Mouse (Mus musculus): ENCODE measurements around the gene Ppp3ca. TPM values are rescaled to one million over a fixed set of nuclear protein-coding genes. Genes with fewer than 3 reads are reported as not detected.

Ppp3ca gene
- total RNA-seq, 1 experiment from 2014 or later: 61.6 TPM

DNA sequence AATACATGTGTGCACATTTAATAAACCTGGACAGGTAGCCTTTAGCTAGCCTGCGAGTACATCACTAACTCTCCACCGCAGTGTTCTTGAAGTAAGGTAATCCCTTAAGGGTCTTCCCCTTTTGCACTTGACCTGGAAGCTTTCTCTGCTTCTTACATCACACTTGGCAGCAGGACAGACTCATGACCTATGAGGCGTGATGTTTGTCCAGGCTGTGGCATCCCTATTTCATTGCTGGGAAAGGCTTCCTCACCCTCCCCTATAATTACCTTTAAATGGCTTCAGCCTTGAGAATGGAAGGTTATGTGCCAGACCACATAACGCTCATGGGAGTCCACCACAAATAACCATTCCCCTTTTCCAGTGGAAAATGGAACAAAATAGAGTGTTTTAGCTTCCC lies 145.0 kb downstream of the Ppp3ca start:
- ATAC-seq (replicated peaks in 1 of 2; ENCODE audit: insufficient read depth in 1 of 2, low FRiP score in 2 of 2, low TSS enrichment in 1 of 2, low read depth in 1 of 2, poor library complexity in 2 of 2, severe bottlenecking in 2 of 2): no peak

DNA sequence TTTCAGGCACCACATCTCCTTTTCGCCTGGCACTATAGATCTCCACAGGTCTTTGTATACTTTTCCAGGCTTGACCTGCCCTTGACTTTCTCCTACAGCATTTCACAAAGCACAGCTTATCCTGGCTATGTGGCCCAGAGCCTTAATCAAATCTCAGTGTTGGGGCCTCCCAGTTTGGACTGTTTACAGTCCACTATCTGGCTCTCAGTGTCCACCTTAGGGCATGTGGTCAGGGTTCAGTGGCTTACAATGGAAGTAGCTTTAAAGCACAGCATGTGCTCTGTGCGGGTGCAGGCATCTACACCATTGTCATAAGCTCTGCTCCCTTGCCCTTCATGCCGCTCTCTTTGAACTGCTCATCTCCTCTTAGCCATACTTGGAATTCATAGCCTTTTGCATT lies 146.4 kb downstream of the Ppp3ca start:
- ATAC-seq (replicated peaks in 1 of 2; ENCODE audit: insufficient read depth in 1 of 2, low FRiP score in 2 of 2, low TSS enrichment in 1 of 2, low read depth in 1 of 2, poor library complexity in 2 of 2, severe bottlenecking in 2 of 2): no peak

DNA sequence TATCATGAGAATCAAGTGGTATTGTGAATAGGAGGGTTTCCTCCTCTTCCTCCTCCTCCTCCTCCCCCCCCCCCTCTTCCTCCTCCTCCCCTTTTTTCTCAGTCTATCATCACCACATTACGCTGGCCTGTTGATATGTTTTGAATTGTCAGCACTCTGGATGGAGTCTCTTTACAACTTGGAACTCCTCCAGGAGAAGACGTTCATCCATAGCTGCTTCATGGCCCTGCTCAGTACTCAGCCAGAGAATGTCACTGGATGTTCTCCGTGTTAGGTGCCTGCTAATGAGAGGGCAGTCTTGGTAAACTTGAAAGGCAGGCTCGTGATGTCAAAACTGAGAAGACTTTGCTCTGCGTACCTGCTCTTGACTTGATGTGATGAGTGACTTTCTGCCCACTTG lies 149.1 kb downstream of the Ppp3ca start:
- ATAC-seq (replicated peaks in 1 of 2; ENCODE audit: insufficient read depth in 1 of 2, low FRiP score in 2 of 2, low TSS enrichment in 1 of 2, low read depth in 1 of 2, poor library complexity in 2 of 2, severe bottlenecking in 2 of 2): no peak

- ATAC-seq (replicated peaks in 1 of 2; ENCODE audit: insufficient read depth in 1 of 2, low FRiP score in 2 of 2, low TSS enrichment in 1 of 2, low read depth in 1 of 2, poor library complexity in 2 of 2, severe bottlenecking in 2 of 2): no peak
These were observed 151.1 kb downstream of the Ppp3ca start for GRCm38 (mm10) chr3:136821039-136821438.

DNA sequence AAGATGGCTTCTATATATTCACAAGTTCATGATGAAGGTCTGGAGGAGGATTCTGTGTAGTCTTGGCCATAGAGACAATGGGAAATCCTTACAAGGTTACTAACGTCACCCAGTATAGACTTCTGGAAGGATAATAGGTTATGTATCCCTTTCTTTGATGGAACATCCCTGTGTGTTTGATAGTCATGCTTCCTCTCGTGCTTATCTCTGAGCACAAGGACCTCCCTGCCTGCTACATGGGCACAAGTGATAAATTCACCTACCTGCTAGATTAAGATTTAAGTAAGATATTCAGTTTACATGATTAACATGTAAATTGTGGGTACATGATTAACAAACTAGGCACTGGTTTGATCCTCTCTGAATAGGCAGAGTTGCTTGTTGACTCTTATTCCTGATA lies 152.1 kb downstream of the Ppp3ca start:
- no peak for ATAC-seq (replicated peaks in 1 of 2; ENCODE audit: insufficient read depth in 1 of 2, low FRiP score in 2 of 2, low TSS enrichment in 1 of 2, low read depth in 1 of 2, poor library complexity in 2 of 2, severe bottlenecking in 2 of 2)

GRCm38 (mm10) chr3:136822431-136822830 lies 152.5 kb downstream of the Ppp3ca start:
- ATAC-seq (replicated peaks in 1 of 2; ENCODE audit: insufficient read depth in 1 of 2, low FRiP score in 2 of 2, low TSS enrichment in 1 of 2, low read depth in 1 of 2, poor library complexity in 2 of 2, severe bottlenecking in 2 of 2): no peak

DNA sequence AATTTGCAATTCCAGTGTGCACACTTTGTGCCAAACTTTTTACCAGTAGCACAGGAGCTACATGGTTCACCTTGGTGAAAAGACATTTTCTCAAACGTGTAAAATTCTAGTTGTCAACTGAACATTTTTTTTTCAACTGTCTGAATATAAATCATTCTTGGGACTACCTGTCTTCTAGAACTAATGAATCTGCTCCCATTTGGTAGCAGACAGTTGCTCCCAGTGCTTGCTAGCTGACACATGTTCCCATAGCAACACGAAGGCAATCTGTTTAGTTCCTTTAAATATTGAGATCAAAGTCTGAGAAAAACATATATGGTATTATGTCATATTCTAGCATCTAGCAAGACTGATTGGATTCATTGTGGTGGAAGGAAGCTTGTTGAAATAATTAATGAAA lies 158.5 kb downstream of the Ppp3ca start:
- ATAC-seq (replicated peaks in 1 of 2; ENCODE audit: insufficient read depth in 1 of 2, low FRiP score in 2 of 2, low TSS enrichment in 1 of 2, low read depth in 1 of 2, poor library complexity in 2 of 2, severe bottlenecking in 2 of 2): no peak

GRCm38 (mm10) chr3:136829109-136829508 lies 159.2 kb downstream of the Ppp3ca start:
- ATAC-seq (replicated peaks in 1 of 2; ENCODE audit: insufficient read depth in 1 of 2, low FRiP score in 2 of 2, low TSS enrichment in 1 of 2, low read depth in 1 of 2, poor library complexity in 2 of 2, severe bottlenecking in 2 of 2): no peak

- no peak for ATAC-seq (replicated peaks in 1 of 2; ENCODE audit: insufficient read depth in 1 of 2, low FRiP score in 2 of 2, low TSS enrichment in 1 of 2, low read depth in 1 of 2, poor library complexity in 2 of 2, severe bottlenecking in 2 of 2)
These were observed 160.8 kb downstream of the Ppp3ca start for GRCm38 (mm10) chr3:136830687-136831220.

GRCm38 (mm10) chr3:136833003-136833745 lies 163.2 kb downstream of the Ppp3ca start:
- no peak for ATAC-seq (replicated peaks in 1 of 2; ENCODE audit: insufficient read depth in 1 of 2, low FRiP score in 2 of 2, low TSS enrichment in 1 of 2, low read depth in 1 of 2, poor library complexity in 2 of 2, severe bottlenecking in 2 of 2)

- ATAC-seq (replicated peaks in 1 of 2; ENCODE audit: insufficient read depth in 1 of 2, low FRiP score in 2 of 2, low TSS enrichment in 1 of 2, low read depth in 1 of 2, poor library complexity in 2 of 2, severe bottlenecking in 2 of 2): no peak
These were observed 164.0 kb downstream of the Ppp3ca start for GRCm38 (mm10) chr3:136833893-136834292.

DNA sequence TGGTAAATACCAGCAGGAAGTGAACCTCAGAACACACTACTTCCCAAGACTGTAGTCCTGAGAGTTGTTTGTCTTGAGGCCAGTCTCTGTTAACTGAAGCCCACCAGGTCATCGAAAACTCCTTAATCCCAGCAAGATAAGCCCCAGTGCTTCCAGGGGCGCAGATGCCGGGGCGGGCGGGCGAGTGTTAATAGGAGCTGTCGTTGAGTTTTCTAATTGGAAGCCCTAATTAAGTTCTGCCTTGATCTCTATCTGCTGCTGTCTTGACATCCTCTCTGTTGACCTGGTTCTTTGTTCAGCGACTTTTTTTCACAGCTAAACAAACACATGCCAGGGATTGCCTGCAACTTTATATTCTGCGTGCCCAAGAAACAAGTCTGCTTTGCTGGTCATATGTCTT lies 165.9 kb downstream of the Ppp3ca start:
- ATAC-seq (replicated peaks in 1 of 2; ENCODE audit: insufficient read depth in 1 of 2, low FRiP score in 2 of 2, low TSS enrichment in 1 of 2, low read depth in 1 of 2, poor library complexity in 2 of 2, severe bottlenecking in 2 of 2): no peak

DNA sequence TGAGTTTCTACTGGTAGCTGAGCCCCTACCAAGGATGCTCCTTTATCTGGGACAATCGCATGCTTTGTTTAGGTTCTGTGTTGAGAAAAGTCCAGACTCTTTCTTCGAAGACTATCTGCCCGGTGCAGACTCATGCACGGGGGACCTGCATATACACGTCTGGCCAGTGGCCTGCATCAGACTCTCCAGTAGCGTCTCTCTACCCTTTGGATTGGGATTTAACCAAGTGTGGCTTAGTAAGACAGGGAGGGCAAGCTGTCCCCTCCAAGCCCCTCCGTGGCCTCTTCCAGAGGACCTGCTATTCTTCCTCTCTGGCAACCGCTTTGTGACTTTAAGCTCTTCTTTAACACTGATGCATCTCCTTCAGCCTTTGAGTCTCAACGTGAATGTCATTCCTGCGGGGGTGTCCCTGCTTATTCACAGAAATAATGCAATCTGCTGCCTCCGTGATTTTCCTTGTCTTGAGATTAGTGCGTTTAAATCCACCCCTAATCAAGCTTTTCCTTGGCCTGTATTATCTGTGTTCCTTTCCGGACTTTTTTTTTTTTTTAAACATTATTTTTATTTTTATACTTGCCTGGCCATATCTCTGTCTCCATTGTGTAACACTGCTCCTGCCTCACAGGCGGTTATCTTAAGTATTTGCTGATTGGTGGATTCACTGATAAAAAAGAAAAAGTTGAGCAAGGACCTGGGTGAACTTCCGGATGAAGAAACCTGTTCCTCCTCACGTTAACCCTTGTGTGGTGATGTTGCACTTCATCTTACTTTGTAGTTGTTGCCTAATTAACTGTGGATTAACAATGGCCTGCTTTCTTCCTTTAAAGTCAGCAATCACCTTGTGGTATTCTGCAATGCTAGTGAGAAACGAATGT lies 166.6 kb downstream of the Ppp3ca start:
- ATAC-seq (replicated peaks in 1 of 2; ENCODE audit: insufficient read depth in 1 of 2, low FRiP score in 2 of 2, low TSS enrichment in 1 of 2, low read depth in 1 of 2, poor library complexity in 2 of 2, severe bottlenecking in 2 of 2): peak; percentile 63 to 79; a peak in 3 of 4 replicates

DNA sequence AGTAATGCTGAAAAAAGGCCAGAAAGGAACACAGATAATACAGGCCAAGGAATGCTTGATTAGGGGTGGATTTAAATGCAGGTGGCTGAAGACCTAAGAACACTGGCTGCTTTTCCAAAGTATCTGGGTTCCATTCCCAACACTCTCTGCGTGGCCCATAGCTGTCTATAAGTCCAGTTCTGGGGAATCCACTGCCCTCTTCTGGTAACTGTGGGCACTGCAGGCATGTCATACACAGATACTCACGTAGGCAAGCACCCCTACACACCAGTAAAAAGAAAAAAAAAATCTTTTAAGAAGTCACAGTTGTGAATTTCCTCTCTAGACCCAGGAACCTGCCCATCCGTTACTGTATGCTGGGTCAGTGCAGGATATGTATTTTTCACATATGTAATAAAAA lies 167.7 kb downstream of the Ppp3ca start:
- ATAC-seq (replicated peaks in 1 of 2; ENCODE audit: insufficient read depth in 1 of 2, low FRiP score in 2 of 2, low TSS enrichment in 1 of 2, low read depth in 1 of 2, poor library complexity in 2 of 2, severe bottlenecking in 2 of 2): peak; percentile 51 to 61; a peak in 2 of 4 replicates

DNA sequence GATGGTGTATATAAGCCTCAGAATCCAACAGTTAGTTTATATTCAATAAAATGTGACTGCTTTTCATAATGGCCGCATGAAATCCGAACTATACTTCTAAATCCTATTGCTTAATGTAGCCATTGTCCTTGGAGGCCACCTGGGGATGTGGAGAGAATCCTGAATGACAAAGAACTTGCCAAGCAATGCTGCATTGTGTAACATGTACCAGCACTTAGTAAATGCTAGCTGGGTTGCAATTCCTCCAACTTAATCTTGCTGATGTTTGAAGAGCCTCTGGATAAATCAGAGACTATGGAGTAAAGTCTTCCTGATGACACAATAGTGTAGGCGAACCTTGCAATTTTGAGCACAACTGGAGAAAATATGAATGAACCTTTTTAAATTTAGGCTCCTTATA lies 171.4 kb downstream of the Ppp3ca start:
- ATAC-seq (replicated peaks in 1 of 2; ENCODE audit: insufficient read depth in 1 of 2, low FRiP score in 2 of 2, low TSS enrichment in 1 of 2, low read depth in 1 of 2, poor library complexity in 2 of 2, severe bottlenecking in 2 of 2): no peak

DNA sequence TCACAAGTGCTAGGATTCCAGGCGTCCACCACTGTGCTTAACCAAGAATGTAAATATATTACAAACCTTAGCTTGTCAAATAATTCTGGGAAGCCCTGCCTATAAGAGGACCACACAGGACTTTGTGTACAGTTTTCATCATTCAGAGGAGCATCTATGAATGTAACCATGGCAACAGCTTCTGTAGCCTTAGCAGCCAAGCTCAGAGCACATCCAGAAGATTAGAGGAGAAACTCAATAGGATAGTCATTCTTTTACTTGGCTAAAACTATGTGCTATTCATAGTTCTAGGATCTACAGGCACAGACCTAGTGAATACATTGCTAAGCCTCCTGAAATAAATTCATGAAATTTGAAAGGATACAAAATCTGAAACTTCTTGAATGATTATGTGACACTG lies 172.5 kb downstream of the Ppp3ca start:
- no peak for ATAC-seq (replicated peaks in 1 of 2; ENCODE audit: insufficient read depth in 1 of 2, low FRiP score in 2 of 2, low TSS enrichment in 1 of 2, low read depth in 1 of 2, poor library complexity in 2 of 2, severe bottlenecking in 2 of 2)

DNA sequence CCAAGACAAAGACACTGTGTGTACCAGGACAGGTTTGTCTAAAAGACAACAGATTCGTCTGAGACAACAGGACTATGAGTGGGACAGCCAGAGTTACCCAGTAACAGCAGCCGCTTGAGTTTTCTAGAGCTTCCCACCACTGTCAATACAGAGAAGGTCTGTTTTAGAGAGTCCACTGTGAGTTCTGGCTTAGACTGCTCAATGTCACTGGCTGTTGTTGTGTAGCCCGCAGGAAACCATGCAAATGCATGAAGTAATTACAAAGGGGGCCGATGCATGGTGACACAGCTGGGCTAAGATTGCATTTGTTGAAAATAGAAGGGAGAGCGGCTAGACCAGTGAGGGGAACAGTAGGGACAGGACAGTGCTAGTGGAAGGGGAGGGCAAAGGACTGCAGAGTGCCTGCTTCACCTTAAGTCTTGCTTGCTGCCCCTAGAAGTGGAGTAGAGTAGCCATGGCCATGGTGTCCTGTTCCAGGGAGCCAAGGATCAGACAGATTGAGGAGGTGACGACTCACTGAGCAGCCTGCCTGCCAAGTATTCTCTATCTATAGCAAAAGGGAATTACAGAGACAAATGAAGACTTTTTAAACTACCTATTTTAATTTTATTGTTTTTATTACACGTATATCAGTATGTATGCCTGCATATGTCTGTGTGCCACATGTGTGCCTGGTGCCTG lies 174.0 kb downstream of the Ppp3ca start:
- ATAC-seq (replicated peaks in 1 of 2; ENCODE audit: insufficient read depth in 1 of 2, low FRiP score in 2 of 2, low TSS enrichment in 1 of 2, low read depth in 1 of 2, poor library complexity in 2 of 2, severe bottlenecking in 2 of 2): no peak

GRCm38 (mm10) chr3:136849035-136849434 lies 179.1 kb downstream of the Ppp3ca start:
- no peak for ATAC-seq (replicated peaks in 1 of 2; ENCODE audit: insufficient read depth in 1 of 2, low FRiP score in 2 of 2, low TSS enrichment in 1 of 2, low read depth in 1 of 2, poor library complexity in 2 of 2, severe bottlenecking in 2 of 2)
